Mouse (Mus musculus): Measurements from ENCODE around the gene Mmp17. TPM values are rescaled to one million over a fixed set of nuclear protein-coding genes. Genes with fewer than 3 reads are reported as not detected.

Mmp17 gene
- polyA plus RNA-seq, 1 experiment: 3.2 TPM

- Histone ChIP-seq H3K36me3 (ENCODE audit: control insufficient read depth, insufficient read depth, low read length) (peaks cover 48% of the 10 kb centered on the region), H3K4me3 (ENCODE audit: extremely low read depth, insufficient read depth, insufficient read length) (no peak overlapping the region), H3K27ac (ENCODE audit: insufficient read depth, low read length) (no peak overlapping the region), H3K4me1 (ENCODE audit: control insufficient read depth, insufficient read depth, insufficient read length) (no peaks in the 10 kb centered on the region), H3K27me3 (ENCODE audit: control insufficient read depth, insufficient read depth, low read length) (no peaks in the 10 kb centered on the region)
- WGBS: 96% methylated on average over 12 of the region's 12 CpGs
- no peak for TF ChIP-seq POLR2A (IDR thresholded peaks at IDR 0.05; ENCODE audit: low read depth, low read length)
- no peak for TF ChIP-seq CTCF (IDR thresholded peaks at IDR 0.05; ENCODE audit: extremely low read depth, insufficient read depth, insufficient read length, insufficient replicate concordance)
- no peak for DNase-seq (ENCODE audit: low read depth in 1 of 2, low spot score in 2 of 2)
Observed at GRCm38 (mm10) chr5:129549716-129550115, 34.3 kb upstream of the Mmp17 start.

- WGBS: 96% methylated on average over 6 of the region's 6 CpGs
- Histone ChIP-seq H3K36me3 (ENCODE audit: control insufficient read depth, insufficient read depth, low read length) (peaks cover 56% of the 10 kb centered on the region), H3K4me1 (ENCODE audit: control insufficient read depth, insufficient read depth, insufficient read length) (no peaks in the 10 kb centered on the region), H3K27ac (ENCODE audit: insufficient read depth, low read length) (no peak overlapping the region), H3K4me3 (ENCODE audit: extremely low read depth, insufficient read depth, insufficient read length) (no peak overlapping the region), H3K27me3 (ENCODE audit: control insufficient read depth, insufficient read depth, low read length) (no peaks in the 10 kb centered on the region)
- no peak for DNase-seq (ENCODE audit: low read depth in 1 of 2, low spot score in 2 of 2)
- no peak for TF ChIP-seq POLR2A (IDR thresholded peaks at IDR 0.05; ENCODE audit: low read depth, low read length)
Observed at GRCm38 (mm10) chr5:129550790-129551189, 33.2 kb upstream of the Mmp17 start.

GRCm38 (mm10) chr5:129551991-129552390 is 32.0 kb upstream of the Mmp17 start:
- Histone ChIP-seq H3K27ac (ENCODE audit: insufficient read depth, low read length) (no peak overlapping the region), H3K36me3 (ENCODE audit: control insufficient read depth, insufficient read depth, low read length) (peaks cover 58% of the 10 kb centered on the region), H3K4me1 (ENCODE audit: control insufficient read depth, insufficient read depth, insufficient read length) (no peaks in the 10 kb centered on the region), H3K27me3 (ENCODE audit: control insufficient read depth, insufficient read depth, low read length) (no peaks in the 10 kb centered on the region), H3K4me3 (ENCODE audit: extremely low read depth, insufficient read depth, insufficient read length) (no peak overlapping the region)
- DNase-seq (ENCODE audit: low read depth in 1 of 2, low spot score in 2 of 2): no peak
- TF ChIP-seq CTCF (IDR thresholded peaks at IDR 0.05; ENCODE audit: extremely low read depth, insufficient read depth, insufficient read length, insufficient replicate concordance) (no peak), POLR2A (IDR thresholded peaks at IDR 0.05; ENCODE audit: low read depth, low read length) (no peak)
- 95% methylated on average over 2 of the region's 2 CpGs for WGBS

- Histone ChIP-seq H3K27me3 (ENCODE audit: control insufficient read depth, insufficient read depth, low read length) (no peaks in the 10 kb centered on the region), H3K4me3 (ENCODE audit: extremely low read depth, insufficient read depth, insufficient read length) (no peak overlapping the region), H3K4me1 (ENCODE audit: control insufficient read depth, insufficient read depth, insufficient read length) (no peaks in the 10 kb centered on the region), H3K27ac (ENCODE audit: insufficient read depth, low read length) (no peak overlapping the region), H3K36me3 (ENCODE audit: control insufficient read depth, insufficient read depth, low read length) (peaks cover 58% of the 10 kb centered on the region)
- 93% methylated on average over 6 of the region's 6 CpGs for WGBS
- TF ChIP-seq CTCF (IDR thresholded peaks at IDR 0.05; ENCODE audit: extremely low read depth, insufficient read depth, insufficient read length, insufficient replicate concordance): no peak
- TF ChIP-seq POLR2A (IDR thresholded peaks at IDR 0.05; ENCODE audit: low read depth, low read length): no peak
- no peak for DNase-seq (ENCODE audit: low read depth in 1 of 2, low spot score in 2 of 2)
Observed at GRCm38 (mm10) chr5:129553642-129554041, 30.3 kb upstream of the Mmp17 start.

- Histone ChIP-seq H3K27ac (ENCODE audit: insufficient read depth, low read length) (no peak overlapping the region), H3K36me3 (ENCODE audit: control insufficient read depth, insufficient read depth, low read length) (peaks cover 53% of the 10 kb centered on the region), H3K4me1 (ENCODE audit: control insufficient read depth, insufficient read depth, insufficient read length) (no peaks in the 10 kb centered on the region), H3K27me3 (ENCODE audit: control insufficient read depth, insufficient read depth, low read length) (no peaks in the 10 kb centered on the region), H3K4me3 (ENCODE audit: extremely low read depth, insufficient read depth, insufficient read length) (no peak overlapping the region)
- 83% methylated on average over 5 of the region's 5 CpGs for WGBS
- no peak for DNase-seq (ENCODE audit: low read depth in 1 of 2, low spot score in 2 of 2)
- TF ChIP-seq POLR2A (IDR thresholded peaks at IDR 0.05; ENCODE audit: low read depth, low read length) (no peak), CTCF (IDR thresholded peaks at IDR 0.05; ENCODE audit: extremely low read depth, insufficient read depth, insufficient read length, insufficient replicate concordance) (no peak)
Observed at GRCm38 (mm10) chr5:129558591-129558990, 25.4 kb upstream of the Mmp17 start.

GRCm38 (mm10) chr5:129559283-129559682 is 24.7 kb upstream of the Mmp17 start:
- Histone ChIP-seq H3K36me3 (ENCODE audit: control insufficient read depth, insufficient read depth, low read length) (peaks cover 55% of the 10 kb centered on the region), H3K27ac (ENCODE audit: insufficient read depth, low read length) (no peak overlapping the region), H3K27me3 (ENCODE audit: control insufficient read depth, insufficient read depth, low read length) (no peaks in the 10 kb centered on the region), H3K4me1 (ENCODE audit: control insufficient read depth, insufficient read depth, insufficient read length) (no peaks in the 10 kb centered on the region), H3K4me3 (ENCODE audit: extremely low read depth, insufficient read depth, insufficient read length) (no peak overlapping the region)
- DNase-seq (ENCODE audit: low read depth in 1 of 2, low spot score in 2 of 2): no peak
- TF ChIP-seq CTCF (IDR thresholded peaks at IDR 0.05; ENCODE audit: extremely low read depth, insufficient read depth, insufficient read length, insufficient replicate concordance) (no peak), POLR2A (IDR thresholded peaks at IDR 0.05; ENCODE audit: low read depth, low read length) (no peak)
- WGBS: 91% methylated on average over 11 of the region's 11 CpGs

- no peak for DNase-seq (ENCODE audit: low read depth in 1 of 2, low spot score in 2 of 2)
- Histone ChIP-seq H3K27me3 (ENCODE audit: control insufficient read depth, insufficient read depth, low read length) (no peaks in the 10 kb centered on the region), H3K4me3 (ENCODE audit: extremely low read depth, insufficient read depth, insufficient read length) (no peak overlapping the region), H3K4me1 (ENCODE audit: control insufficient read depth, insufficient read depth, insufficient read length) (no peaks in the 10 kb centered on the region), H3K36me3 (ENCODE audit: control insufficient read depth, insufficient read depth, low read length) (peaks cover 46% of the 10 kb centered on the region), H3K27ac (ENCODE audit: insufficient read depth, low read length) (no peak overlapping the region)
- TF ChIP-seq POLR2A (IDR thresholded peaks at IDR 0.05; ENCODE audit: low read depth, low read length) (no peak), CTCF (IDR thresholded peaks at IDR 0.05; ENCODE audit: extremely low read depth, insufficient read depth, insufficient read length, insufficient replicate concordance) (no peak)
- WGBS: 98% methylated on average over 8 of the region's 8 CpGs
Observed at GRCm38 (mm10) chr5:129562342-129562741, 21.6 kb upstream of the Mmp17 start.
